Mouse (Mus musculus) MEL (cell line): ENCODE measurements at regions not wholly inside any gene's neighbourhood (a gene's known extent, or its start where the extent isn't known, plus 50 kb on each side); places are given as distances from the start of the nearest gene placed in this dataset.

ENCODE experiments used
- CHD2 ChIP-seq: IDR thresholded peaks from 2 replicates; pipeline ENCODE4 v1.6.1; 2011; ENCODE audit warnings: low read length, improper control_type of control experiment
- CTCF ChIP-seq, 3 experiments: IDR thresholded peaks in 2 of 3; conservative IDR thresholded peaks in 1 of 3; 2 replicates each; pipeline ENCODE4 v1.5.1; 2011 to 2012; ENCODE audit warnings: low read length in 3 of 3, low read depth in 2 of 3, mild to moderate bottlenecking in 2 of 3, improper control_type of control experiment in 1 of 3, inconsistent platforms in 1 of 3, mixed read lengths in 1 of 3, moderate library complexity in 1 of 3; ENCODE audit not compliant: control insufficient read depth in 1 of 3, insufficient read depth in 1 of 3, poor library complexity in 1 of 3, severe bottlenecking in 1 of 3
- POLR2A ChIP-seq, 2 experiments: IDR thresholded peaks; 2 replicates each; pipeline ENCODE4 v1.6.1; 2011 to 2012; ENCODE audit warnings: low read length in 2 of 2, mild to moderate bottlenecking in 2 of 2, control low read depth in 1 of 2, improper control_type of control experiment in 1 of 2, low read depth in 1 of 2, moderate library complexity in 1 of 2; ENCODE audit not compliant: control insufficient read depth in 1 of 2, insufficient read depth in 1 of 2, poor library complexity in 1 of 2
- POLR2AphosphoS2 ChIP-seq: IDR thresholded peaks from 2 replicates; pipeline ENCODE4 v1.6.1; 2011; ENCODE audit warnings: low read length, improper control_type of control experiment
- TAL1 ChIP-seq: IDR thresholded peaks from 2 replicates; pipeline ENCODE4 v1.6.1; 2012; ENCODE audit warnings: mild to moderate bottlenecking, inconsistent platforms, low read length, moderate library complexity, mixed read lengths
- ZNF384 ChIP-seq: IDR thresholded peaks from 2 replicates; pipeline ENCODE4 v1.6.1; 2012; ENCODE audit warnings: low read depth, mild to moderate bottlenecking, inconsistent platforms, low read length, improper control_type of control experiment

- no peak for TF ChIP-seq POLR2AphosphoS2
- TF ChIP-seq ZNF384: no peak
- no peak for TF ChIP-seq CHD2
- no peak for TF ChIP-seq TAL1
- no peak for TF ChIP-seq CTCF (IDR thresholded peaks at IDR 0.05 in 2 of 3, conservative IDR thresholded peaks at IDR 0.05 in 1 of 3; ENCODE audit: control insufficient read depth in 1 of 3, insufficient read depth in 1 of 3, low read depth in 2 of 3, low read length in 3 of 3, poor library complexity in 1 of 3, severe bottlenecking in 1 of 3)
- no peak for TF ChIP-seq POLR2A (IDR thresholded peaks at IDR 0.05; ENCODE audit: control insufficient read depth in 1 of 2, insufficient read depth in 1 of 2, low read depth in 1 of 2, low read length in 2 of 2, poor library complexity in 1 of 2)
Measured at GRCm38 (mm10) chr6:140346929-140347328, 76.9 kb upstream of the Plekha5 start.
